Mouse (Mus musculus) stomach, postnatal 0 days (tissue): Measurements from ENCODE around the gene C1ql3.

Experiments
- CTCF ChIP-seq: IDR thresholded peaks from 2 replicates; pipeline ENCODE4 v1.5.1; 2016; ENCODE audit warnings: antibody characterized with exemption, low read depth, mild to moderate bottlenecking, moderate library complexity
- EP300 ChIP-seq: optimal IDR thresholded peaks from 2 replicates; pipeline ENCODE3; 2016; ENCODE audit warnings: antibody characterized with exemption

DNA sequence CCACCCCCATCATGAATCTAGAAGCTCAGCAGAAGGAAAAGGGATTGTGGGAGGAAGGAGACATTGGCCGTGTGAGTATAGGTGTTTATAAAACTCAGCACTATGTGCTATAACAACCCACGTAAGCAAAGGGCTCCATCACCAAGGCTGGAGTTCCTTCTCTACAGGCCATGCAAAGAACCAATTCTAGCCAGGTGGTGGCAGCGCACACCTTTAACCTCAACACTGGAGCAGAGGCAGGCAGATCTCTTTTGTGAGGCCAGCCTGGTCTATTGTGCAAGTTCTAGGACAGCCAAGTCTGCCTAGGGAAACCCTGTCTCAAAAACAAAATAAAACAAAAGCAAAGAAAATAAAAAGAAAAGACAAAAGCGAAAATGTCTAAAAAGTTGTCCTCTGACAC lies 28.2 kb upstream of the C1ql3 start:
- TF ChIP-seq CTCF (no peak), EP300 (no peak)
